Mouse (Mus musculus): ENCODE data around the gene Peli2. TPM values are rescaled to one million over a fixed set of nuclear protein-coding genes. Genes with fewer than 3 reads are reported as not detected.

Peli2 gene
- total RNA-seq, 2 experiments from 2014 or later: 19.3 to 23.2 TPM

- peak in 1 of 2 experiments; percentile 35 for DNase-seq (ENCODE audit: low spot score in 2 of 2)
- Histone ChIP-seq H3K27ac (no peak overlapping the region), H3K4me3 (no peak overlapping the region)
- TF ChIP-seq CTCF (conservative IDR thresholded peaks at IDR 0.05): peak; percentile 74
Observed at GRCm38 (mm10) chr14:48147688-48148087, 27.1 kb downstream of the Peli2 start.

DNA sequence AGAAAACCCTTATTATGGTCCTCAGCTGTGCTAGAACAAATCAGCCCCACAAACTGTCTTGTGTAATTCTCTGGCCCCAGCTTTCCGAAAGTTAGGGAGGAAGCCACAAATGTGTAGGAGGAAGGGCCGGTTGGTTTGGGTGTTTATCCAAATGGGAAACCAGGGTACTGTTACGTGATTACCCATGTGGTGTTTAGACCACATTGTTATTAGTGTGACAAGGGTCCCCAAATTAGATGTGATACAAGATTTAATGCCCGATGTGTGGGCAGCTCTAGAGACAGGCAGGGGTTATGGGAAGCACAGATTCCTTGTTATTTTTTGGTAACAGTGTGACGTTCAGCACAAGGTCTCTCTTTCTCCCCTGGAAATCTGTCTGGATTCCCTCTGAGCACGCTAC, 28.0 kb downstream of the Peli2 start:
- no peak for TF ChIP-seq CTCF (conservative IDR thresholded peaks at IDR 0.05)

DNA sequence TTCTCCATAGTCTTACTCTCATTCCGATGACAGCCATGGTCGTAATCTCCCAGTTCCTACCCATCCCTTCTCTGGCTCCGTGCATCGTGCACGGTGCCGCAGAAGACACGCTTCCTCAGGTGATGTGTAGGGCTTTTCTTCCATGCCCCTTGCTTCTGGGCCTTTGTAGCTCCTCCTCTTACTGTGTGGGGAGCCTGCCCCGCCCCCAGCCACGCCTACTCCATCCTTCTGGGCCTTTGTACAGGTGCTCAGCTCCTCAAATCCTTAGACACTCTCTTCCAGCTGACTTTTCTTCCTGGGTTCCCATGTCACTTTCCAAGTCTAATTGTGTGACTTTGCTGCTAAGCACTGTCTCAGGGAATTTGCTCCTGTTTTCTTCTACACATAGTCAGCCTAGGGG, 28.7 kb downstream of the Peli2 start:
- H3K4me3 ChIP-seq: no peak overlapping the region
- no peak for DNase-seq (ENCODE audit: low spot score in 2 of 2)
- no peak for TF ChIP-seq CTCF (conservative IDR thresholded peaks at IDR 0.05)
- no peak overlapping the region for H3K27ac ChIP-seq

More for the DNA sequence above, 28.0 kb downstream of the Peli2 start:
- Histone ChIP-seq H3K27ac (no peak overlapping the region), H3K4me3 (no peak overlapping the region)
- no peak for DNase-seq (ENCODE audit: low spot score in 2 of 2)

DNA sequence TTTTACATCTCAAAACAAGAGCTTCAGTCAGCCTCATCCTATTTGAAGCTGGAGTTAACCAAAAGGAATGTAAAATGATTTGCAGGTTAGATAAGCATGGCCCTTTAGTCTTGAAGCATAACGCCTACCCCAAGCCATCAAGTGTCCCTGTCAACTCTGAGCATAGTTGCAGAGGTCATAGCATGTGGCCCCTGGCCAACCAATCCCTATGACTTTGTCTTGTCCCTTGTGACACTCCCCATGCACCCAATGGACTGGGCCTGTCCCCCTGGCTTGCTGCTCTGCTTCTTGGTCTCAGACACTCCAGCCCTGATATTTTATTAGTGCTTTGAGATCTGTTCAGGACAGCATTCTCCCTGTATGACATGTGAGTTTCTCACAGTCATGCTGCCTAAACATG, 30.3 kb downstream of the Peli2 start:
- Histone ChIP-seq H3K4me3 (no peak overlapping the region), H3K27ac (no peak overlapping the region)
- DNase-seq (ENCODE audit: low spot score in 2 of 2): no peak
- TF ChIP-seq CTCF (conservative IDR thresholded peaks at IDR 0.05): no peak

GRCm38 (mm10) chr14:48151554-48151953, 30.9 kb downstream of the Peli2 start:
- DNase-seq (ENCODE audit: low spot score in 2 of 2): no peak
- Histone ChIP-seq H3K4me3 (no peak overlapping the region), H3K27ac (no peak overlapping the region)
- no peak for TF ChIP-seq CTCF (conservative IDR thresholded peaks at IDR 0.05)

- DNase-seq (ENCODE audit: low spot score in 2 of 2): no peak
- no peak overlapping the region for H3K27ac ChIP-seq
- no peak for TF ChIP-seq CTCF (conservative IDR thresholded peaks at IDR 0.05)
- no peak overlapping the region for H3K4me3 ChIP-seq
Observed at GRCm38 (mm10) chr14:48153064-48153463, 32.4 kb downstream of the Peli2 start.

- DNase-seq (ENCODE audit: low spot score in 2 of 2): no peak
- Histone ChIP-seq H3K27ac (no peak overlapping the region), H3K4me3 (no peak overlapping the region)
- no peak for TF ChIP-seq CTCF (conservative IDR thresholded peaks at IDR 0.05)
Observed at GRCm38 (mm10) chr14:48153865-48154511, 33.4 kb downstream of the Peli2 start.

GRCm38 (mm10) chr14:48154641-48155040, 34.0 kb downstream of the Peli2 start:
- Histone ChIP-seq H3K4me3 (no peak overlapping the region), H3K27ac (no peak overlapping the region)
- DNase-seq (ENCODE audit: low spot score in 2 of 2): no peak
- no peak for TF ChIP-seq CTCF (conservative IDR thresholded peaks at IDR 0.05)

DNA sequence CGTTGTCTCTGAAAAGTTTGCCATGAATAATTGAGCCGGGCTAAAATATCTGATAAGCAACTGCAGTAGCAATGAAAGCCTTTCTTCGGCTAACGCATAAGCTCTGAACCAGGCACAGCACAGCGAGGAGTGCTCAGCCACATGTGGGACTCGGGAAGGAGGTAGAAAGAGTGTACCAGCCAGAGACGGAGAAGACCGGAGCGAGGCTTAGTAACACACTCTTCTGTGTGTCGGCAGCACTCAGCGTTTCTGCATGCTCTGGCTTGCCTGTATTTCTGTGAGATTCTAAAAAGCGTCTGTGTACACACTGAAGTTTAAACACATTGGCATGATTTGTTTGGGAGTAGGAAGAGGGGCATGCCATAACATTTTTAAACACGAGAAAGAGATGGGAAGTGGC, 34.5 kb downstream of the Peli2 start:
- Histone ChIP-seq H3K27ac (no peak overlapping the region), H3K4me3 (no peak overlapping the region)
- DNase-seq (ENCODE audit: low spot score in 2 of 2): no peak
- TF ChIP-seq CTCF (conservative IDR thresholded peaks at IDR 0.05): no peak

GRCm38 (mm10) chr14:48157085-48157484, 36.5 kb downstream of the Peli2 start:
- no peak overlapping the region for H3K27ac ChIP-seq
- TF ChIP-seq CTCF (conservative IDR thresholded peaks at IDR 0.05): no peak
- no peak overlapping the region for H3K4me3 ChIP-seq
- no peak for DNase-seq (ENCODE audit: low spot score in 2 of 2)

DNA sequence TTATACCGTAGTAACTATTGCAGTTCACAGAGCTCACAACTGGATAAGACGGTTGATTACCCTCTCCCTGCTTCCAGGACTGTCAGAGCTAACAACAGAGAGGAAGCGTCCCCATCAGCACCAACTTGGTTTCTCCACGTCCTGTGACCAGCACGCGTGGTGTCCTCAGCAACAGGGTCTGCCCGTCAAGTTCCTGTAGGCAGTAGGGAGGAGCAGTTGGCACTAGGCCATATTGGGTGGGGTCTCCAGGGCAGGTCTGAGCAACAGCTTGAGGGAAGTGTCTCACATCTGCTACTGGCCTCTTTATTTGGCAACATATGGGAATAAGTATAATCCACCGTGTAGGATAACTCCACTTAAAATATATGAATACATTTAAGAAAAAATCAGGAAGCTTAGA, 37.2 kb downstream of the Peli2 start:
- DNase-seq (ENCODE audit: low spot score in 2 of 2): no peak

DNA sequence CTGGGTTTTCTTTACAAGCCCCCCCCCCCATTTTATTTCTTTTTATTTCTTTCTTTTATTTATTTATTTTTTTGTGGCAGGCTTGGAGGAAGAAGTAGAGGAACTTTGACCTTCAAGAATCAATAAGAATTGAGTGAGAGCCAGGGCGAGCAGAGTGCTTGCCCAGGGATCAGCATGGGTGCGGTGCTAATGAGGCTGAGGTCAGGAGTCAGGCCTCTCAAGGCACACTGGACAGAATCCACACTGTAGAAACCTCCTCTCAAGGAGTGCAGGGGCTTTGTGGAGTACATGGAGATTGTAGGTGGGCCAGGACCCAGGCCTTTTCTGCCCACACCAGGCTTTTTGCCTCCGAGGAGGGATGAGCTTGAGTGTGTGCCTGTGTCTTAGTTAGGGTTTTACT, 38.8 kb downstream of the Peli2 start:
- no peak for TF ChIP-seq CTCF (conservative IDR thresholded peaks at IDR 0.05)
- H3K4me3 ChIP-seq: no peak overlapping the region
- no peak for DNase-seq (ENCODE audit: low spot score in 2 of 2)
- H3K27ac ChIP-seq: no peak overlapping the region

More for the DNA sequence above, 37.2 kb downstream of the Peli2 start:
- Histone ChIP-seq H3K4me3 (no peak overlapping the region), H3K27ac (no peak overlapping the region)
- no peak for TF ChIP-seq CTCF (conservative IDR thresholded peaks at IDR 0.05)

- H3K4me3 ChIP-seq: no peak overlapping the region
- no peak for DNase-seq (ENCODE audit: low spot score in 2 of 2)
- no peak for TF ChIP-seq CTCF (conservative IDR thresholded peaks at IDR 0.05)
- H3K27ac ChIP-seq: no peak overlapping the region
Observed at GRCm38 (mm10) chr14:48162446-48162845, 41.8 kb downstream of the Peli2 start.

GRCm38 (mm10) chr14:48164917-48165316, 44.3 kb downstream of the Peli2 start:
- no peak for DNase-seq (ENCODE audit: low spot score in 2 of 2)
- H3K27ac ChIP-seq: no peak overlapping the region
- TF ChIP-seq CTCF (conservative IDR thresholded peaks at IDR 0.05): no peak
- H3K4me3 ChIP-seq: no peak overlapping the region
